Mouse (Mus musculus) heart, adult 2 months (tissue): ENCODE data around the gene Gdpd3.

Source experiments
- CTCF ChIP-seq: fragments of 200-600 bp; IDR thresholded peaks from 2 replicates; pipeline ENCODE4 v1.8.1; 2022; ENCODE audit warnings: antibody characterized with exemption, mild to moderate bottlenecking, moderate library complexity
- EP300 ChIP-seq: fragments of 200-500 bp; IDR thresholded peaks from 2 replicates; pipeline ENCODE4 v1.6.1; 2011; ENCODE audit warnings: low read depth, low read length, control low read depth; ENCODE audit not compliant: insufficient read depth

- TF ChIP-seq CTCF = no peak
- TF ChIP-seq EP300 = no peak
Observed at GRCm38 (mm10) chr7:126748824-126749223, 17.3 kb upstream of the Gdpd3 start.
